ENCODE assay signal across 32 mouse cellular contexts in genomic region chr10:89008303-89008702, GRCm38 (mm10).
"Had no signal": no experiment of that assay in that cellular context is flagged by ENCODE, and none has a peak within 500 bp of the region (broad histone marks: within the 10 kb centered on the region; RNA-seq: fewer than 3 reads in every experiment).

No protein-coding gene starts in this region.

- H3K27me3 ChIP-seq: limb, embryonic 12.5 days; limb, embryonic 13.5 days; limb, embryonic 15.5 days; liver, embryonic 12.5 days; liver, embryonic 13.5 days; liver, embryonic 15.5 days; lung, embryonic 15.5 days; megakaryocyte, embryonic 14.5 days; midbrain, embryonic 12.5 days; midbrain, embryonic 13.5 days; midbrain, embryonic 15.5 days; neural tube, embryonic 12.5 days had no signal

- H3K27ac ChIP-seq: limb, embryonic 10.5 days; limb, embryonic 12.5 days; limb, embryonic 13.5 days; limb, embryonic 15.5 days; liver, embryonic 12.5 days; liver, embryonic 13.5 days; liver, embryonic 14.5 days; liver, embryonic 15.5 days; lung, embryonic 15.5 days; macrophage; midbrain, embryonic 10.5 days; midbrain, embryonic 12.5 days; midbrain, embryonic 13.5 days; midbrain, embryonic 15.5 days; neural tube, embryonic 12.5 days had no signal

- H3K36me3 ChIP-seq: limb, embryonic 10.5 days; limb, embryonic 12.5 days; limb, embryonic 13.5 days; limb, embryonic 15.5 days; liver, embryonic 12.5 days; liver, embryonic 13.5 days; liver, embryonic 15.5 days; lung, embryonic 15.5 days; midbrain, embryonic 10.5 days; midbrain, embryonic 12.5 days; midbrain, embryonic 13.5 days; midbrain, embryonic 15.5 days; neural tube, embryonic 12.5 days had no signal

- H3K9ac ChIP-seq: limb, embryonic 12.5 days; limb, embryonic 13.5 days; limb, embryonic 15.5 days; liver, embryonic 12.5 days; liver, embryonic 13.5 days; liver, embryonic 14.5 days; liver, embryonic 15.5 days; liver, postnatal 0 days; lung, embryonic 14.5 days; lung, embryonic 15.5 days; midbrain, embryonic 12.5 days; midbrain, embryonic 13.5 days; midbrain, embryonic 15.5 days; neural tube, embryonic 12.5 days had no signal

- DNase-seq: left cerebral cortex, postnatal 4 days; liver; liver, embryonic 13.5 days; liver, postnatal 0 days; lung, adult 18-20 months; lung, adult 2 months; lung, embryonic 14.5 days; lung, postnatal 10 days; lung, postnatal 14 days; lung, postnatal 36 days; lung, postnatal 4 days; midbrain, embryonic 14.5 days had no signal

- H3K4me3 ChIP-seq: limb, embryonic 10.5 days; limb, embryonic 12.5 days; limb, embryonic 13.5 days; limb, embryonic 15.5 days; liver, embryonic 12.5 days; liver, embryonic 13.5 days; liver, embryonic 15.5 days; lung, embryonic 15.5 days; megakaryocyte, embryonic 14.5 days; midbrain, embryonic 10.5 days; midbrain, embryonic 12.5 days; midbrain, embryonic 13.5 days; midbrain, embryonic 15.5 days; myocyte; neural tube, embryonic 12.5 days had no signal

- H3K9me3 ChIP-seq: limb, embryonic 10.5 days; limb, embryonic 12.5 days; limb, embryonic 13.5 days; limb, embryonic 15.5 days; liver, embryonic 12.5 days; liver, embryonic 13.5 days; liver, embryonic 15.5 days; lung, embryonic 15.5 days; megakaryocyte, embryonic 14.5 days; midbrain, embryonic 10.5 days; midbrain, embryonic 12.5 days; midbrain, embryonic 13.5 days; midbrain, embryonic 15.5 days; neural tube, embryonic 12.5 days had no signal

- ATAC-seq: liver, embryonic 12.5 days; liver, postnatal 0 days; lung, postnatal 0 days; midbrain, embryonic 13.5 days; midbrain, embryonic 15.5 days; midbrain, embryonic 16.5 days had no signal

- H3K4me1 ChIP-seq: limb, embryonic 10.5 days; limb, embryonic 12.5 days; limb, embryonic 13.5 days; limb, embryonic 15.5 days; liver, embryonic 12.5 days; liver, embryonic 13.5 days; liver, embryonic 15.5 days; lung, embryonic 15.5 days; megakaryocyte, embryonic 14.5 days; midbrain, embryonic 10.5 days; midbrain, embryonic 12.5 days; midbrain, embryonic 13.5 days; midbrain, embryonic 15.5 days; neural tube, embryonic 12.5 days had no signal

- H3K4me2 ChIP-seq: limb, embryonic 12.5 days; limb, embryonic 13.5 days; limb, embryonic 15.5 days; liver, embryonic 11.5 days; liver, embryonic 12.5 days; liver, embryonic 13.5 days; liver, embryonic 15.5 days; lung, embryonic 14.5 days; lung, embryonic 15.5 days; midbrain, embryonic 11.5 days; midbrain, embryonic 12.5 days; midbrain, embryonic 13.5 days; midbrain, embryonic 15.5 days; neural tube, embryonic 12.5 days had no signal
